Mouse (Mus musculus) lung, adult 2 months (tissue): ENCODE data around the gene Fstl1. TPM values are rescaled to one million over a fixed set of nuclear protein-coding genes. Genes with fewer than 3 reads are reported as not detected.
A peak's percentile ranks its signal among the peaks of the same experiment; 100 is the strongest.

ENCODE experiments used
- DNase-seq: peaks from one replicate; pipeline ENCODE4 v3.0.0; 2022
- H3K4me1 ChIP-seq: fragments of 200-500 bp; 2 replicates; pipeline ENCODE4 v1.6.1; 2011; ENCODE audit warnings: low read length; ENCODE audit not compliant: control insufficient read depth, insufficient read depth
- H3K4me3 ChIP-seq: fragments of 200-500 bp; replicated peaks from 2 replicates; pipeline ENCODE3; 2011; ENCODE audit warnings: low read depth, mild to moderate bottlenecking, control low read depth, low read length; ENCODE audit errors: extremely low read depth
- CTCF ChIP-seq: fragments of 200-500 bp; IDR thresholded peaks from 2 replicates; pipeline ENCODE4 v1.5.1; 2011; ENCODE audit warnings: mild to moderate bottlenecking, low read length, control low read depth; ENCODE audit not compliant: insufficient read depth
- POLR2A ChIP-seq: fragments of 200-500 bp; IDR thresholded peaks from 2 replicates; pipeline ENCODE4 v1.6.1; 2011; ENCODE audit warnings: low read depth, mild to moderate bottlenecking, control low read depth, low read length, borderline replicate concordance; ENCODE audit errors: extremely low read depth
- WGBS: fragments of 180-500 bp; shearing (Covaris S2); methylation state at CpG from one replicate; pipeline ENCODE4 v1.1.7; 2018; 5-methylcytosine and 5-hydroxymethylcytosine counted together
- polyA plus RNA-seq: library from polyadenylated mRNA; depleted of rRNA; stranded (reverse); fragments of >200 nt; gene quantifications from 2 replicates; pipeline ENCODE4 v1.2.3, GENCODE M21; 2012

Gene Fstl1
- polyA plus RNA-seq, 1 experiment = 44.5 TPM

DNA sequence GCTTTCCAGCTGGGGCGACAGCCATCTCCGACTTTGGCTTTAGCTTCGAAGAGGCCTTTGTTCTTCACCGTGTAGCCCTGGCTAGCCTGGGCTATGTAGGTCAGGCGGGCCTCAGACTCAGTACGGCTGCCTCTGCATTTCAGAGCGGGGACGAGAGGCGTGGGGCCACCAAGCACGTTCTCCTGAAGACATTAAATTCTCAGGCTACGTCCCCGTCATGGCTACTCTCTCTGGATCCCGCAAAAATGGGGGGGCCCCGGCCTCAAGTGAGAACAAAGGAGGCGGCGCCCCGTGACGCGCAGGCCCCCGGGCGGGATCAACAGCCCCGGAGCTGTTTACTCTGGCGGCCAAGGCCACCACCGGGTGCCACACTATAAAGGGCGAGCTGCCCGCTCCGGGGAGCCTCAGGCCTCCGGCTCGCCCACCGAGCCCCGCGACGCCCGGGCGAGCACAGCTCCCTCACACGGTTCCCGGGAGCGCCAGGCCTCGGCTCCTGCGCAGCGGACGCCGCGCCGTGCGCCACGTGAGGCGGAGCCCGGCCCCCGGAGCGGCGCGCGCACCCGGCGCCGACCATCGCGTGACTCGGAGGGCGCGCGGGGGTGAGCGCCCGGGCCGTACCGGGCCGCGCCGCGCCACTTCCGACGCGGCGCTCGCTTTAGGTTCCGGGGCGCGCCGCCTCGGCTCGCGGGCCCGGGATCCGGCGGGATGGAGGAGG lies 91.3 kb downstream of the Fstl1 start, which contains the start of gene Lrrc58:
Lrrc58 (plus strand) TSS at position 599 of the 715 bp plus-strand sequence.
- under 1% methylated on average over 60 of the region's 86 CpGs for WGBS

DNA sequence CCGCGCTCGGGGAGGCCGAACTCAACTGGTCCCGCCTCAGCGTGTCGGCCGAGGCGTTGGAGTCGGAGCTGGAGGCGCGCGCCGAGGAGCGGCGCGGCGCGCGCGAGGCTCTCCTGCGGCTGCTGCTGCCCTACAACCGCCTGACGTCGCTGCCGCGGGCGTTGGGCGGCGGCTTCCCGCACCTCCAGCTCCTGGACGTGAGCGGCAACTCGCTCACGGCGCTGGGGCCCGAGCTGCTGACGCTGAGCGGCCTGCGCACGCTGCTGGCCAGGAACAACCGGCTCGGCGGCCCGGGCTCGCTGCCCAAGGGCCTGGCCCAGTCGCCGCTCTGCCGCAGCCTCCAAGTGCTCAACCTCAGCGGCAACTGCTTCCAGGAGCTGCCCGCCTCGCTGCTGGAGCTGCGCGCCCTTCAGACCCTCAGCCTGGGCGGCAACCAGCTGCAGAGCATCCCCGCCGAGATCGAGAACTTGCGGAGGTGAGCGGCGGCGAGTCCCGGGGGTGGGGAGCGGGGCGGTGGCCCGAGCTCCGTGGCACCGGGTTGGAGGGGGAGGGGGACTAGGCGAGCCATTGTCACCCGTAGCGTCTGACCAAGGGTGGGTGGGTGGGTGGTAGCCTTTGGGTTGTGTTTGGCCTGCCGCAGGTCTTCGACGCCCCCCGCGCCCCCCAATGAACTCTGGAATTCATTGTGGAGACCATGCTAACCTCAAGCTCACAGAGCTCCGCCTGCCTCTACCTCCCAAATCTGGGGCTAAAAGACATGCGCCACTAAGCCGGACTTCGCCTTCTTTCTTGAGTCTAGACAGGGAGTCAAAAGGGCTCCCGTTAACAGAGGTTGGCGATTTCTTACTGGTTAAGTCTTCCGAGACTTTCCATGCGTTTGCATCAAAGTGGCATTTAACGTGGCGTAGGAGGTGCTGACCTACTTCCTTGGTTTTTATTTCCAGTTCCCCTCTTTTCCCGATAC lies 92.1 kb downstream of the Fstl1 start:
- peak overlapping the region; percentile 96 for H3K4me3 ChIP-seq
- TF ChIP-seq POLR2A = peak; percentile 30; the same call in 1 of the 2 replicates
- TF ChIP-seq CTCF = no peak
- peak; percentile 70 for DNase-seq
- WGBS = under 1% methylated on average over 87 of the region's 87 CpGs
- H3K4me1 ChIP-seq = peaks cover 16% of the 10 kb centered on the region

More for the DNA sequence above, 91.3 kb downstream of the Fstl1 start, which contains the start of gene Lrrc58:
- TF ChIP-seq CTCF (no peak), POLR2A (peak; percentile 45; the same call in 1 of the 2 replicates)
- Histone ChIP-seq H3K4me1 (peaks cover 14% of the 10 kb centered on the region), H3K4me3 (peak within 1 kb of the TSS; percentile 96)
- peak; percentile 85 for DNase-seq

DNA sequence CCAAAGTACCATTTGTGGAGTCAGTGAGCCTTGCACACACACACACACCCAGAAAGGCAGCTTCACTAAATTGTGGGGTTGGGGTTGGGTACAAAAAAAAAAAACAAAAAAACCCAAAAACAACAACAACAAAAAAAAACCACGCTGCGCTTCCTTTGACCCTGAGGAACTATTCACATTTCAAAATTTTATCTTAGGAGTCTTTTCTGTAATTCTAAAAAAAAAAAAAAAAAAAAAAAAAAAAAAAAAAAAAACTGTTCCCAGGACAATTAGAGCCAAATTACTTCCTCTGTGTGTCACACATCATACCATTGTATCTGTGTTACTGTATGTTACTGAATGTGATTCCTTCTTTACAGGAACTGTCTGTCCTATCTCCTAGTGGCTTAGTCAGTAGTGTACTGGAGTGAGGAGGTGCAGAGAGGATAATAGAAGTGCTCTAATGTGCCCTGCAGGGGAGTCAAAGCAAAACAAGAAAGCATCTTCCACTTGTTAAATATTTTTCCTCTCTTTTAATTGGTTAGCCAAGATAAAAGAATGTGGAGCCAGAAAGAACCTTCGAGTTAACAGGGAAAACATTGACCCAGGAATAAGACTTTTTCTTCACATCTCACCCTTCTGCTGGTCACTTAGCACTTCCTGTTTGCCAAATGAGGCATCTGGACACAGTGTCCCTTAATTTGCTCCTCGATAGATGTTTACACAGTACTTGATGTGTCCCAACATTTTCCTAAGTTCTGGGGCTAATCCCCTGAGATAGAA lies 93.0 kb downstream of the Fstl1 start:
- peak overlapping the region; percentile 96 for H3K4me3 ChIP-seq
- 7% methylated on average over 4 of the region's 4 CpGs for WGBS
- H3K4me1 ChIP-seq = peaks cover 23% of the 10 kb centered on the region
- no peak for TF ChIP-seq POLR2A
- no peak for TF ChIP-seq CTCF
- no peak for DNase-seq

DNA sequence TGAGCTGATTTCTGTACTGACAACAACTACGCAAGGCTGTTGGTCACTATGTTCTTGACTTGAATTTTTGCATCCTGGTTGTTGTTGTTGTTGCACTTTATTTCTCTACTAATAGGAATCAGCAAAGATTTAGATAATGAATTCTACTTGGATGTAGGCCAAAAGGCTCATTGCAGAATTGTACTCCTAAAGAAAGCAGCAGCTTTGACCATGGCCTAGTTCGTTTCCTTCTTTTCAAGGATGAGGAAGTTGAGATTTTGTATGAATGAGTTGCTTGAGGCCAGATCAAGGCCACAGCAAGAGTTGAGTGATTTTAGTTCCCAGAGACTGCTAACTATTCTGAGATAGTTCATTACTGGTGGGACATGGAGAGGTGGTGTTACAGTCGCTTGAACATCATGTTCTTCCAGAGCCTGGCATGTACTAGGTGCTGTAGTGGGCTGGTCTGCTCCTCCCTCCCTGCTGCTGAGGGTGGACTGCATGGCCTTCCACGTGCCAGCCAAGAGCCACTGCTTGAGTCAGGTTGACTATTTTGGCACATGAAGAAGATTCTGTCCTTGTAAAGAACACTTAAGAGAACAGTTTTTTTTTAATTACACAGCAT lies 94.5 kb downstream of the Fstl1 start:
- Histone ChIP-seq H3K4me1 (peaks cover 29% of the 10 kb centered on the region), H3K4me3 (no peak overlapping the region)
- TF ChIP-seq CTCF = no peak
- no peak for TF ChIP-seq POLR2A
- DNase-seq = peak; percentile 14
- WGBS = 30% methylated on average over 4 of the region's 4 CpGs

DNA sequence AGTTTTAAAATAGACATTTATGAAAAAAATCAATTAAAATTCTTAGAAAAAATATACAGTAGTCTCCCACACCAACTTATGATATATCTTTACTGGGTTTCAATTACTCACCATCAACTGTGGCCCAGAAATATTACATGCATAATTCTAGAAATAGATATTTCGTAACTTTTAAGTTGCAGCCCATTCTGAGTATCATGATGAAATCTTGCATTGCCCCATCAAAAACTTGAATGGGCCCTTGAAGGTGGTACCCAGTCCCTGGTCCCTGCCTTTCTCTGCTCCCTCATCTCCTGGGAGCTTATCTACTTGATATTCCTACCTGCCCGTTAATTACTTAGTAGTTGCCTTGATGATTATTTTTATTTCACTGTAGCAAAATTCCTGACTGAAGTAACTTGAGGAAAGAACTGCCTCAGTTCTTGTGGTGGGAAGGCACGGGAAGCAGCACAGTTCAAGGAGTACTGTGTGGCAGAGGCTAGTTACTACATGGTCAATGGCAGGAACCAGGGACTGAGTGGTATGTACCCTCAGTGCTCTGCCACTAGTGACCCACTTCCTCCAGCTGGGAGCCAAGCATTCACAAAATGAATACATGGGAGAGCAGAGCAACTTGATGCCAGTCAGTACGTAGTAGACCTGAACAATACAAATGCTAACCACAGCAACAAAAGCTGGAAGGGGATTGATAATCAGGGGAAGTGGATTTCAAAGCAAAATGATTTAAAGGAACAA lies 98.0 kb downstream of the Fstl1 start:
- Histone ChIP-seq H3K4me1 (peaks cover 34% of the 10 kb centered on the region), H3K4me3 (no peak overlapping the region)
- WGBS = 47% methylated on average over 4 of the region's 4 CpGs
- DNase-seq = peak; percentile 12
- TF ChIP-seq POLR2A (no peak), CTCF (no peak)

DNA sequence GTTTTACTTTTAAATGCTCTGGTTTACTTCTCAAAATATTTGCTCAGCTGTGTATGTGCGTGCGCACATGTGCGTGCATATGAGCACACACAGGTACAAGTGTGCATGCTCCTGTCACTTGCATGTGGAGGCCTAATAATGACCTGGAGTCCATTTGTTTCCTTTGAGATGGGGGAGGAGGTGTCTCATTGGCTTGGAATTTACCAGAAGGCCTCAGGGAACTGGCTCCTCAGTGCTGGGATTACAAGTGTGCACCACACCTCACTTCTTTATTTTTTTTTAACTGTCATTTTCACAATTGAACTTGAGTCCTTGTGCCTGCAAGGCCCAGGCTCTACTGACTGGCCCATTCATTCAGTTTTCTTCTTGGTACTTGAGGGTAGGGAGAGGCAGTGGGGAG lies 100.7 kb downstream of the Fstl1 start:
- Histone ChIP-seq H3K4me1 (peaks cover 20% of the 10 kb centered on the region), H3K4me3 (no peak overlapping the region)
- 96% methylated on average over 3 of the region's 3 CpGs for WGBS
- DNase-seq = no peak
- TF ChIP-seq CTCF = no peak
- no peak for TF ChIP-seq POLR2A

DNA sequence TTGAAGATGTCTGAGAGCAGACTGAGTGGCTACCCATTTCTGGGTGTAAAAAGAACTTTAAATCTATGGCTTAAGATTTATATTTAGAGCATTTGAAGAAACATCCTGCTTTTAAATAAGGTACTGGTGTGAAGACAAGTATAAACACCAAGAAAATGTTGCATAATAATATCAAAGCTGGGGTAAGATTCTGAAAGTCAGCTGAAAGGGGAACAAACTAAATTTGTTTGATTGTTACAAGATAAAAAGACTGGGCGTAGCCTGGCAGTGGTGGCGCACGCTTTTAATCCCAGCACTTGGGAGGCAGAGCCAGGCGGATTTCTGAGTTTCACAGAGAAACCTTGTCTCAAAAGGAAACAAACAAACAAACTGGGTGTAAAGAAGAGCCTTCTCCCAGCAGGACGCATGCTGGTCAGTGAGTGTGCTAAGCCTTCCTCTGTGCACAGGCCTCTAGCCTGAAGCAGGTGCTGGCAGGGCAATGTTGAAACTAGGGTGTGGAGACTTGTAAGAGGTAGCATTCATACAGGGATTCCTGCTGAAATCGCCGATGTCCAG lies 102.4 kb downstream of the Fstl1 start:
- WGBS = 71% methylated on average over 7 of the region's 7 CpGs
- no peak overlapping the region for H3K4me3 ChIP-seq
- TF ChIP-seq POLR2A = no peak
- no peak for TF ChIP-seq CTCF
- H3K4me1 ChIP-seq = peaks cover 16% of the 10 kb centered on the region
- DNase-seq = no peak

DNA sequence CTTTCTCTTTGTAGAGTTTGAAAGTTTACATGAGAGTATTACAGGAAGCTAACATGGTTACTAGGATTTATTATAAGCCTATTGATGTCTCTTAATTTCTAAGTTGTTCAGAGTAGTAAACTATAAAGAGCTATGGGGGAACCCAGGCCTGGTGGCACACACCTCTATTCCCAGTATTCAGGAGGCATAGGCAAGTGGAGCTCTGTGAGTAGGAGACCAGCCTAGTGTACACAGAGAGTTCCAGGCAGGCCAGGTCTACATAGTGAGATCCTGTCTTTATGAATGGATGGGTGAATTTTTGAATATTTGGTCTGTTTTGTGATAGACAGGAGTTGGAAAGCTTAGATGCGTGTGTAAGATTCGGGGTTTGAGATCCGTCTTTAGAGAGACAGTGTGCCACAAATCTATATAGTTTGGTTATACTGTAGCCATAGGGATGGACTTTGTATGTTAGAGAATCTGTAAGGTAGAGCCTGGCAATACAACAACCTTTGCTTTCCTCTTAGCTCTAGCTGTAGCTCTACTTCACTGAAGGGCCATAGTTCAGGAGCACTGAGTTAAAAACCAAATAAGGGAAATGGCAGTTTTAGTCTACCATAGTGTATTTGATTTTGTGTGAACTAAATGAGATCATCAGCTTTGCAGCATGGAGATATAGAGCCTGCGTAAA lies 103.2 kb downstream of the Fstl1 start:
- DNase-seq = no peak
- no peak overlapping the region for H3K4me3 ChIP-seq
- TF ChIP-seq POLR2A = no peak
- no peak for TF ChIP-seq CTCF
- peaks cover 9% of the 10 kb centered on the region for H3K4me1 ChIP-seq
- WGBS = 88% methylated on average over 4 of the region's 4 CpGs
